Mouse (Mus musculus) adipose tissue, adult 10 weeks (tissue): ENCODE results near the gene Kif19a. TPM values are rescaled to one million over a fixed set of nuclear protein-coding genes. Genes with fewer than 3 reads are reported as not detected.

ENCODE experiments used
- polyA plus RNA-seq: library from polyadenylated mRNA; stranded (reverse); fragments of 350-450 nt; fragmentation: Illumina TruSeq; extraction: RNeasy Lipid Tissue Mini Kit (QIAGEN cat#74804); gene quantifications from one replicate; pipeline ENCODE4 v1.2.3, GENCODE M21; 2014; ENCODE audit warnings: low read depth, low replicate concordance

The Kif19a gene
- 2.4 TPM for polyA plus RNA-seq

GRCm38 (mm10) chr11:114764820-114765818, at the start of gene Kif19a:
Kif19a (plus strand) TSS chr11:114765388.

GRCm38 (mm10) chr11:114726965-114727825, 38.0 kb upstream of the Kif19a start, which contains the start of gene Dnaic2:
Dnaic2 (plus strand) TSS chr11:114727408.

GRCm38 (mm10) chr11:114795848-114796322, 30.7 kb downstream of the Kif19a start, which contains the start of gene Btbd17:
Btbd17 (minus strand) TSS chr11:114795945.

GRCm38 (mm10) chr11:114798624-114799023, 33.4 kb downstream of the Kif19a start, which contains the start of gene Gpr142:
Gpr142 (plus strand) TSS chr11:114798924.

Other genes with a start within 250 kb of the Kif19a start
- gene Rpl38, start 96.9 kb upstream of the Kif19a start, polyA plus RNA-seq = 1,374 TPM
- gene Ttyh2, start 90.0 kb upstream of the Kif19a start, polyA plus RNA-seq = 14.8 TPM
- gene Dnaic2, start 38.0 kb upstream of the Kif19a start, polyA plus RNA-seq = 2.7 TPM
- gene Btbd17, start 30.6 kb downstream of the Kif19a start, polyA plus RNA-seq = 2.4 TPM
- 0.29 TPM for gene Gpr142, start 33.5 kb downstream of the Kif19a start, polyA plus RNA-seq
- gene Gprc5c, start 85.8 kb downstream of the Kif19a start, polyA plus RNA-seq = 71.0 TPM
- gene Cd300a, start 124.7 kb downstream of the Kif19a start, polyA plus RNA-seq = 8.6 TPM
- 5.1 TPM for gene Cd300lb, start 169.0 kb downstream of the Kif19a start, polyA plus RNA-seq
- not detected for gene Cd300c, start 203.8 kb downstream of the Kif19a start, polyA plus RNA-seq
- gene Cd300ld, start 224.5 kb downstream of the Kif19a start, polyA plus RNA-seq = 5.6 TPM
- gene Cd300c2, start 236.5 kb downstream of the Kif19a start, polyA plus RNA-seq = 6.4 TPM